13 mouse cellular contexts compared by ENCODE assay signal in the genomic region with DNA sequence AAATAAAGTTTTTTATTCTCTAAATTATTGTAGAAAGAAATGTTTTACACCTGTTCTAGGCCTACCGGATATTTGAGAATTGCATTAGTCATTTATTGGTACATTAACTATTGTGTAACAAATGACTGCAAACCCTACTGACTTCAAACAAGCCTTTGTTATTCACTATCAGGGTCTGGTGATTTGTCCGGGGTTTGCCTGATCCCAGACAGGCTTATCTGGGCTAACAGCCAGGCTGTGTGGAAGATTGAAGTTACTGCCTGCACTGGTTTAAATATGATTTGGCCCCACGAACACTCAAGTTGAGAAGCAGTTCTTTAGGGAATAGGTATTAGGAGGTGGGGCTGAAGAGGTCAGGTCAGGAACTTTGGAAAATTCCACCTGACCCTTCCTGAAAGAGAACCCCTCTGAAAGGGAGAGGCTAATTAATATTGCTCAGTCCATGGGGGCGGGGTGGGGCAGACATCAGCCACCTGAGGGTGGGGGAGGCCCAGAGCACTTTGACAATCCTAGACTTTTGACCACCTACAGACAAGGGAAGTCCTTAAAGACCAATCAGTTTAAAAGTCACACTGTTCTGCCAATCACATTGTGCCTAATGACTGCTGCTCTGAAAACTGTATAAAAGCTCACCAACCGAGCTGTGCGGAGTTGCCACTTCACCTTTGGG.
A peak's percentile ranks its signal among the peaks of the same experiment; 100 is the strongest.
DNase-seq lines count a peak whose midpoint lies in the region; ATAC-seq lines count a peak whose summit lies in the region.
"Had no signal": no experiment of that assay in that cellular context is flagged by ENCODE, and none has a peak within 500 bp of the region (broad histone marks: within the 10 kb centered on the region; RNA-seq: fewer than 3 reads in every experiment).

No protein-coding gene starts in this region.

- peak; percentile 60; the same call in 1 of the 2 replicates for ATAC-seq in kidney, embryonic 14.5 days (ENCODE audit: low FRiP score, low TSS enrichment)
- ATAC-seq in intestine, embryonic 15.5 days, result peak; percentile 96
- peak; percentile 94; the same call in 1 of the 2 replicates for ATAC-seq in stomach, embryonic 16.5 days (ENCODE audit: insufficient read depth, low FRiP score)
- no peak for ATAC-seq in hindbrain, embryonic 14.5 days (ENCODE audit: low FRiP score)
- ATAC-seq: forebrain, embryonic 15.5 days; hindbrain, embryonic 16.5 days; Patski had no signal

- H3K36me3 ChIP-seq in kidney, embryonic 14.5 days (ENCODE audit: control insufficient read depth, insufficient read depth, low read length), result no peaks in the 10 kb centered on the region
- no peaks in the 10 kb centered on the region for H3K36me3 ChIP-seq in intestine, embryonic 15.5 days
- no peaks in the 10 kb centered on the region for H3K36me3 ChIP-seq in stomach, embryonic 16.5 days (ENCODE audit: control insufficient read depth, insufficient read depth, low read length)
- H3K36me3 ChIP-seq in hindbrain, embryonic 14.5 days (replicated peaks; ENCODE audit: control insufficient read depth, insufficient read depth), result no peaks in the 10 kb centered on the region
- H3K36me3 ChIP-seq: forebrain, embryonic 15.5 days; liver, embryonic 15.5 days had no signal

- 26% methylated on average over 6 of the region's 6 CpGs for WGBS in kidney, embryonic 14.5 days
- 45% methylated on average over 6 of the region's 6 CpGs for WGBS in intestine, embryonic 15.5 days
- 48% methylated on average over 6 of the region's 6 CpGs for WGBS in stomach, embryonic 16.5 days
- 55% methylated on average over 6 of the region's 6 CpGs for WGBS in hindbrain, embryonic 14.5 days

- no peak overlapping the region for H3K4me3 ChIP-seq in kidney, embryonic 14.5 days (ENCODE audit: low read length)
- H3K4me3 ChIP-seq in intestine, embryonic 15.5 days (replicated peaks), result no peak overlapping the region
- no peak overlapping the region for H3K4me3 ChIP-seq in stomach, embryonic 16.5 days (replicated peaks; ENCODE audit: low read length)
- no peak overlapping the region for H3K4me3 ChIP-seq in hindbrain, embryonic 14.5 days (replicated peaks; ENCODE audit: low read length)
- H3K4me3 ChIP-seq: forebrain, embryonic 15.5 days; liver, embryonic 15.5 days had no signal

- no peaks in the 10 kb centered on the region for H3K9me3 ChIP-seq in kidney, embryonic 14.5 days (ENCODE audit: control insufficient read depth, low read length)
- H3K9me3 ChIP-seq in intestine, embryonic 15.5 days, result no peaks in the 10 kb centered on the region
- H3K9me3 ChIP-seq in stomach, embryonic 16.5 days (replicated peaks; ENCODE audit: control insufficient read depth, low read length), result no peaks in the 10 kb centered on the region
- no peaks in the 10 kb centered on the region for H3K9me3 ChIP-seq in hindbrain, embryonic 14.5 days (ENCODE audit: control insufficient read depth, low read length)
- H3K9me3 ChIP-seq: forebrain, embryonic 15.5 days; liver, embryonic 15.5 days had no signal

- no peak overlapping the region for H3K4me2 ChIP-seq in kidney, embryonic 14.5 days (replicated peaks; ENCODE audit: low read depth, low read length)
- H3K4me2 ChIP-seq in intestine, embryonic 15.5 days (replicated peaks), result no peak overlapping the region
- no peak overlapping the region for H3K4me2 ChIP-seq in stomach, embryonic 16.5 days (ENCODE audit: low read depth, low read length)
- H3K4me2 ChIP-seq in hindbrain, embryonic 14.5 days (replicated peaks), result no peak overlapping the region
- H3K4me2 ChIP-seq: forebrain, embryonic 15.5 days; liver, embryonic 15.5 days had no signal

- H3K27ac ChIP-seq in kidney, embryonic 14.5 days (ENCODE audit: low read depth, low read length), result no peak overlapping the region
- no peak overlapping the region for H3K27ac ChIP-seq in intestine, embryonic 15.5 days
- H3K27ac ChIP-seq in stomach, embryonic 16.5 days (ENCODE audit: low read length), result peak overlapping the region; percentile 52; the same call in 1 of the 2 replicates
- H3K27ac ChIP-seq in hindbrain, embryonic 14.5 days, result no peak overlapping the region
- H3K27ac ChIP-seq: forebrain, embryonic 15.5 days; liver, embryonic 15.5 days had no signal

- no peaks in the 10 kb centered on the region for H3K27me3 ChIP-seq in kidney, embryonic 14.5 days (ENCODE audit: control insufficient read depth, insufficient read depth, low read length)
- H3K27me3 ChIP-seq in intestine, embryonic 15.5 days (replicated peaks), result no peaks in the 10 kb centered on the region
- H3K27me3 ChIP-seq in stomach, embryonic 16.5 days (ENCODE audit: control insufficient read depth, insufficient read depth, low read length), result no peaks in the 10 kb centered on the region
- no peaks in the 10 kb centered on the region for H3K27me3 ChIP-seq in hindbrain, embryonic 14.5 days (ENCODE audit: control insufficient read depth, insufficient read depth, low read length)
- H3K27me3 ChIP-seq: forebrain, embryonic 15.5 days; liver, embryonic 15.5 days; Patski had no signal

- H3K4me1 ChIP-seq in kidney, embryonic 14.5 days (ENCODE audit: control insufficient read depth, insufficient read depth, low read length), result no peaks in the 10 kb centered on the region
- no peaks in the 10 kb centered on the region for H3K4me1 ChIP-seq in intestine, embryonic 15.5 days (replicated peaks)
- no peaks in the 10 kb centered on the region for H3K4me1 ChIP-seq in stomach, embryonic 16.5 days (ENCODE audit: control insufficient read depth, insufficient read depth, low read length)
- no peaks in the 10 kb centered on the region for H3K4me1 ChIP-seq in hindbrain, embryonic 14.5 days (replicated peaks; ENCODE audit: control insufficient read depth, insufficient read depth, low read length)
- H3K4me1 ChIP-seq: forebrain, embryonic 15.5 days; liver, embryonic 15.5 days had no signal

- DNase-seq in kidney, adult 18-20 months, result no peak
- DNase-seq in urinary bladder, postnatal 14 days (ENCODE audit: low spot score), result peak; percentile 11
- no peak for DNase-seq in urinary bladder, postnatal 4 days (ENCODE audit: low spot score in 2 of 2)
- no peak for DNase-seq in adrenal gland, adult 2 months
- DNase-seq in hindbrain, embryonic 14.5 days (ENCODE audit: low spot score), result no peak
- DNase-seq: right cerebral cortex, postnatal 14 days had no signal

- no peak overlapping the region for H3K9ac ChIP-seq in kidney, embryonic 14.5 days (ENCODE audit: low read depth, low read length)
- no peak overlapping the region for H3K9ac ChIP-seq in intestine, embryonic 15.5 days
- H3K9ac ChIP-seq in stomach, embryonic 16.5 days (ENCODE audit: low read length), result no peak overlapping the region
- no peak overlapping the region for H3K9ac ChIP-seq in hindbrain, embryonic 14.5 days
- H3K9ac ChIP-seq: forebrain, embryonic 15.5 days; liver, embryonic 15.5 days had no signal
